Mouse (Mus musculus): ENCODE data around the gene Mier3. TPM values are rescaled to one million over a fixed set of nuclear protein-coding genes. Genes with fewer than 3 reads are reported as not detected.
"Not testable (repeated sequence)": the region's sequence is repeated elsewhere in the genome, so short reads cannot be mapped to it uniquely, and the experiment has no call there.

Mier3 gene
- total RNA-seq, 1 experiment, result 16.5 TPM

DNA sequence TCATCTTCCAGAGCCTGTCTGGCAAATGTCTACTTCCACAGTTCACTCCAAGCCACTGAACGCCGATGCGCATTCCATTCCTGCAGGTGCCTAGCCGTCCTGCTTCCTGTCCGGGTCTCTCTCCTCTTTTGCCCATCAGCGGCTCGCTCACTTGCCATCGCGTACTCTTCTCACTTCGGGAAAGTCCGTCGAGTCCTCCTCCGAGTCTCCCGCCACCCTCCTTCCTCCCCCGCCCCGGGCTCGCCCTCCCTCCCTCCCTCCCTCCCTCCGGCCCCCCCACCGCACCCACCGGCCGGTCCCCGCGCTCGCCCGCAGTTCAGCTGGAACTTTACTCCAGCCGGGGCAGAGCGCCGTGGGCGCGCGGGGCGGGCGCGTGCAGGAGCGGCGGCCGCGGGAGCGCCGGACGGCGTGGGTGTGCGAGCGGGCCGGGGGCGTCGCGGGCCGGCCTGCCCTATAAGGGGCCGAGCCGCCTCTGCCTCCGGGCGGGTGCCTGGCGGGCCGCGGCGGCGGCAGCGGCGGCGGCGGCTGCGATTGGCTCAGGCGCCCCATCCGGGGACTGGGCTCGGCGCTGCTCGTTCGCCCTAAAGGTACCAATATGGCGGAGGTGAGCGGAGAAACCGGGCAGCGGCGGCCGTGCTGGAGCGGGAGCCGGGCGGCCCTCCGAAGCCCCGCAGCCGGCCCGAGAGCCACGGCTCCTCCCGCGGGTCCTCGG, 5.1 kb downstream of the Mier3 start:
- peak; percentile 47 for DNase-seq (ENCODE audit: low read depth, low spot score)
- in situ Hi-C loops (cut with MboI; ENCODE audit: low sequenced_read_pairs in 2 of 2, unreplicated experiment in 2 of 2), result no loop called here
- Histone ChIP-seq H3K36me3 (ENCODE audit: control insufficient read depth, insufficient read depth, low read length, poor library complexity, severe bottlenecking) (peaks cover 3% of the 10 kb centered on the region; the same call in 1 of the 2 replicates), H3K4me3 (ENCODE audit: insufficient read depth in 1 of 2, low read depth in 1 of 2, low read length in 2 of 2, poor library complexity in 1 of 2, severe bottlenecking in 1 of 2) (peak overlapping the region; percentile 90 to 98), H3K27ac (ENCODE audit: insufficient read depth, low read depth, low read length, poor library complexity, severe bottlenecking) (peak overlapping the region; percentile 48), H3K9me3 (ENCODE audit: control insufficient read depth, insufficient read depth, low read depth, low read length) (no peaks in the 10 kb centered on the region; the same call in 1 of the 2 replicates), H3K9ac (ENCODE audit: insufficient read depth, low read depth, low read length, poor library complexity, severe bottlenecking) (peak overlapping the region; percentile 99), H3K4me1 (ENCODE audit: control insufficient read depth in 2 of 2, insufficient read depth in 2 of 2, low read length in 2 of 2, poor library complexity in 1 of 2) (peaks cover 0 to 4% of the 10 kb centered on the region in 2 experiments; a peak in 1 of 4 replicates)
- TF ChIP-seq HCFC1 (IDR thresholded peaks at IDR 0.05; ENCODE audit: borderline replicate concordance, insufficient read depth, low read length) (0 out of 2 replicates have a peak, but pooled peaks have one; percentile 28), CHD2 (IDR thresholded peaks at IDR 0.05; ENCODE audit: low read depth, low read length) (no peak), MAFK (IDR thresholded peaks at IDR 0.05; ENCODE audit: insufficient read depth, low read depth, low read length) (no peak)

DNA sequence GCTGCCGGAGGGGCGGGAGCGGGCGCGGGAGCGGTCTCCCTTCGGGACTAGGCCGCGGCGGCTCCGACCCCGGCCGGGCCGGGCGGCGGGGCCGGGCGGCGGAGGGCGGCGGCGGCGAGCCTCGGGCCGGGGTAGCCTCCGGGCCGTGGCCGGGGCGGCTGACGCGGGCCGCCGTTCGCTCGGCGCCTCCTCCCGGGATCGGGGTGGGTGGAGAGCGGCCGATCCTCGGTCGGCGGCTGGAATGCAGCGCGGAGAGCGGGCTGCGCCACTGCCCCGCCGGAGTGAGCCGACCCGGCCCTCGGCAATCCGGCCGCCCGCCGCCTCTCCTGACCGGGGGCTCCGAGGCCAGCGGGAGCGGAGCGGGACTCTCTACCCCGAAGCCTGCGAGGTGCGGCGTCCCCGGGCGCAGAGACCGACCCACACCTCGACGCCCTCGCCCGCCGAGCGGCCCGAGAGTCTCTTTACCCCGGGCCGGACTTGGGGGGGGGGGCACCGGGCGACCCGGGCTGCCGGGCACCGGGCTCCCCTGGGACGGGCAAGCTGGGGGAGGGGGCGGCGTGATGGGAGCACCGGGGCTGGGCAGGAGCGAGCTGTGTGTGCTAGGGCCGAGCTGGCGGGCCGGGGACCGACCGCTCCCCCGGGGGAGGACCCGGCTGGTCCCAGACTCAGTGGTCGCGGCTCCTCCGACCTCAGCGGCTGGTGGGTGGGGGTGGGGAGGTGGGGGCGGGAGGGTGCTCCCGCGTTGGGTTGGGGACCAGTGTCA, 5.9 kb downstream of the Mier3 start:
- no peaks in the 10 kb centered on the region; the same call in 1 of the 2 replicates for H3K9me3 ChIP-seq (ENCODE audit: control insufficient read depth, insufficient read depth, low read depth, low read length)
- no peak for DNase-seq (ENCODE audit: low read depth, low spot score)
- H3K4me3 ChIP-seq (ENCODE audit: insufficient read depth in 1 of 2, low read depth in 1 of 2, low read length in 2 of 2, poor library complexity in 1 of 2, severe bottlenecking in 1 of 2), result peak overlapping the region; percentile 93 to 98
- in situ Hi-C loops (cut with MboI; ENCODE audit: low sequenced_read_pairs in 2 of 2, unreplicated experiment in 2 of 2), result no loop called here
- peaks cover 0 to 4% of the 10 kb centered on the region in 2 experiments; a peak in 1 of 4 replicates for H3K4me1 ChIP-seq (ENCODE audit: control insufficient read depth in 2 of 2, insufficient read depth in 2 of 2, low read length in 2 of 2, poor library complexity in 1 of 2)
- H3K36me3 ChIP-seq (ENCODE audit: control insufficient read depth, insufficient read depth, low read length, poor library complexity, severe bottlenecking), result peaks cover 3% of the 10 kb centered on the region
- TF ChIP-seq CHD2 (IDR thresholded peaks at IDR 0.05; ENCODE audit: low read depth, low read length) (no peak), MAFK (IDR thresholded peaks at IDR 0.05; ENCODE audit: insufficient read depth, low read depth, low read length) (no peak), HCFC1 (IDR thresholded peaks at IDR 0.05; ENCODE audit: borderline replicate concordance, insufficient read depth, low read length) (no peak), ZC3H11A (IDR thresholded peaks at IDR 0.05; ENCODE audit: borderline replicate concordance, low read depth, low read length) (no peak), ZNF384 (IDR thresholded peaks at IDR 0.05; ENCODE audit: low read depth, low read length) (no peak)
- H3K27ac ChIP-seq (ENCODE audit: insufficient read depth, low read depth, low read length, poor library complexity, severe bottlenecking), result peak overlapping the region; percentile 48
- peak overlapping the region; percentile 99 for H3K9ac ChIP-seq (ENCODE audit: insufficient read depth, low read depth, low read length, poor library complexity, severe bottlenecking)

DNA sequence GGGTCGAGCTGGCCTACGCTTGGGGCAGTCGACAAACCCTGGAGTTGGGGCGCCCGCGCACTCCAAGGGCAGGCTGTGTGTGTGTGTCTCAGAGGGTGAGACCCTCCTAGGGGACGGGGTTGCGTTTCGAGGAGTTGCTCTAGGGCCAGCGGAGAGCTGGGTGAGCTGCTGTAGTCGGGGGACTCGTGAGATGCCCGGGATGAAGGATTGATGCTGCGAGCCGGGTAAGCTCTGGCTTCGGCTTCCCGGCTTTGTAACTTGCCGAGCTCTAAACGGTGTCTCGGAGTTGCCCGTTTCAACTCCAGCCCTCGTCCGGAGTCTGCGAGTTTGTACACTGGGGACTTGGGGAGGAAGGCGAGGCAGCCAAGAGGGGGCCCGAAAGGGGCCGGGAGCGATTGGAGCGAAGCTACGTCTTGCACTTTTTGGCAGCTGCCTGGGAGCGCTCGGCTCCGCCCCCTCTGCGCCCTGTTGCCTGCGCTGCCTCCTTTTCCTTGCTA, 6.6 kb downstream of the Mier3 start:
- H3K36me3 ChIP-seq (ENCODE audit: control insufficient read depth, insufficient read depth, low read length, poor library complexity, severe bottlenecking), result peaks cover 6% of the 10 kb centered on the region
- H3K9ac ChIP-seq (ENCODE audit: insufficient read depth, low read depth, low read length, poor library complexity, severe bottlenecking), result peak overlapping the region; percentile 99
- H3K27ac ChIP-seq (ENCODE audit: insufficient read depth, low read depth, low read length, poor library complexity, severe bottlenecking), result no peak overlapping the region
- in situ Hi-C loops (cut with MboI; ENCODE audit: low sequenced_read_pairs in 2 of 2, unreplicated experiment in 2 of 2), result no loop called here
- peaks cover under 1% of the 10 kb centered on the region; the same call in 1 of the 2 replicates for H3K9me3 ChIP-seq (ENCODE audit: control insufficient read depth, insufficient read depth, low read depth, low read length)
- no peak for TF ChIP-seq ZC3H11A (IDR thresholded peaks at IDR 0.05; ENCODE audit: borderline replicate concordance, low read depth, low read length)
- TF ChIP-seq HCFC1 (IDR thresholded peaks at IDR 0.05; ENCODE audit: borderline replicate concordance, insufficient read depth, low read length), result no peak
- no peak for TF ChIP-seq CHD2 (IDR thresholded peaks at IDR 0.05; ENCODE audit: low read depth, low read length)
- TF ChIP-seq MAFK (IDR thresholded peaks at IDR 0.05; ENCODE audit: insufficient read depth, low read depth, low read length), result no peak
- TF ChIP-seq ZNF384 (IDR thresholded peaks at IDR 0.05; ENCODE audit: low read depth, low read length), result no peak
- peaks cover 0 to 4% of the 10 kb centered on the region in 2 experiments; a peak in 1 of 4 replicates for H3K4me1 ChIP-seq (ENCODE audit: control insufficient read depth in 2 of 2, insufficient read depth in 2 of 2, low read length in 2 of 2, poor library complexity in 1 of 2)
- peak; percentile 43 for DNase-seq (ENCODE audit: low read depth, low spot score)
- peak overlapping the region; percentile 93 to 98 for H3K4me3 ChIP-seq (ENCODE audit: insufficient read depth in 1 of 2, low read depth in 1 of 2, low read length in 2 of 2, poor library complexity in 1 of 2, severe bottlenecking in 1 of 2)

DNA sequence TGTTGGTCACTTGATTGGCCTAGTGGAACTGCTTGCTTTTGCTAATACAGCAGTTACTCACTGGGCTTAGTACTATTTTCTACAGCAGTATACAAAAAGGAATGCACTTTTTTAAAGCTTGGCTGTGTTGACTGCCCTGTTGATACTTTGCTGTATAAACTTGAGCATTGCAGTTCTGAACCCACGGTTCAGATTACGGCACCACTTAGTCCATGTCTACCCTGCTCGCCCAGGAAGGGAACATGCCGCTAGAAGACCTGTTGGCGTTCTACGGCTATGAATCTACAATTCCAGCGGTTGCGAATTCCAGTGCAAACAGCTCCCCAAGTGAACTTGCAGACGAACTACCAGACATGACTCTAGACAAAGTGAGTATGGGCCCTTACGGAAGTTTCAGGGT, 22.6 kb downstream of the Mier3 start:
- in situ Hi-C loops (cut with MboI; ENCODE audit: low sequenced_read_pairs in 2 of 2, unreplicated experiment in 2 of 2), result no loop called here
- H3K36me3 ChIP-seq (ENCODE audit: control insufficient read depth, insufficient read depth, low read length, poor library complexity, severe bottlenecking), result peaks cover 45% of the 10 kb centered on the region
- peaks cover 20% of the 10 kb centered on the region for H3K9me3 ChIP-seq (ENCODE audit: control insufficient read depth, insufficient read depth, low read depth, low read length)
- no peak overlapping the region for H3K4me3 ChIP-seq (ENCODE audit: insufficient read depth in 1 of 2, low read depth in 1 of 2, low read length in 2 of 2, poor library complexity in 1 of 2, severe bottlenecking in 1 of 2)
- no peaks in the 10 kb centered on the region for H3K4me1 ChIP-seq (ENCODE audit: control insufficient read depth in 2 of 2, insufficient read depth in 2 of 2, low read length in 2 of 2, poor library complexity in 1 of 2)
- no peak for TF ChIP-seq HCFC1 (IDR thresholded peaks at IDR 0.05; ENCODE audit: borderline replicate concordance, insufficient read depth, low read length)
- no peak for TF ChIP-seq MAFK (IDR thresholded peaks at IDR 0.05; ENCODE audit: insufficient read depth, low read depth, low read length)
- TF ChIP-seq ZC3H11A (IDR thresholded peaks at IDR 0.05; ENCODE audit: borderline replicate concordance, low read depth, low read length), result no peak
- no peak for TF ChIP-seq ZNF384 (IDR thresholded peaks at IDR 0.05; ENCODE audit: low read depth, low read length)
- no peak overlapping the region for H3K27ac ChIP-seq (ENCODE audit: insufficient read depth, low read depth, low read length, poor library complexity, severe bottlenecking)
- DNase-seq (ENCODE audit: low read depth, low spot score), result no peak
- H3K9ac ChIP-seq (ENCODE audit: insufficient read depth, low read depth, low read length, poor library complexity, severe bottlenecking), result no peak overlapping the region

DNA sequence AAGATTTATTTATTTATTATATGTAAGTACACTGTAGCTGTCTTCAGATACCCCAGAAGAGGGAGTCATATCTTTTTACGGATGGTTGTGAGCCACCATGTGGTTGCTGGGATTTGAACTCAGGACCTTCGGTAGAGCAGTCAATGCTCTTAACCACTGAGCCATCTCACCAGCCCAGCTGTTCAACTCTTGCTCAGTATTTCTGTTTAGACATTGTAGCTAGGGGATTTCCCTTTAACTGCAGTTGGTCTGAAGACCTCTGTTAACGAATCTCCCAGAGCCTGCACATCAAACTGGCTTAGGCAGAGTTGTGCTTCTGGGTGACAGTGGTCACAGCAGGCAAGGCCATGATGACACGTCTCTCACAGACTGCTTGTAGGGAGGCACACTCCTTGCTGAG, 23.2 kb downstream of the Mier3 start:
- H3K27ac ChIP-seq (ENCODE audit: insufficient read depth, low read depth, low read length, poor library complexity, severe bottlenecking); H3K9ac ChIP-seq (ENCODE audit: insufficient read depth, low read depth, low read length, poor library complexity, severe bottlenecking); H3K4me3 ChIP-seq (ENCODE audit: insufficient read depth in 1 of 2, low read depth in 1 of 2, low read length in 2 of 2, poor library complexity in 1 of 2, severe bottlenecking in 1 of 2); DNase-seq (ENCODE audit: low read depth, low spot score); H3K4me1 ChIP-seq (ENCODE audit: control insufficient read depth in 2 of 2, insufficient read depth in 2 of 2, low read length in 2 of 2, poor library complexity in 1 of 2); in situ Hi-C loops (cut with MboI; ENCODE audit: low sequenced_read_pairs in 2 of 2, unreplicated experiment in 2 of 2): not testable (repeated sequence)
- Histone ChIP-seq H3K36me3 (ENCODE audit: control insufficient read depth, insufficient read depth, low read length, poor library complexity, severe bottlenecking) (peaks cover 46% of the 10 kb centered on the region), H3K9me3 (ENCODE audit: control insufficient read depth, insufficient read depth, low read depth, low read length) (peaks cover 20% of the 10 kb centered on the region)

Data from ES-E14 (cell line).